Mouse (Mus musculus): ENCODE results near the gene Kynu. TPM values are rescaled to one million over a fixed set of nuclear protein-coding genes. Genes with fewer than 3 reads are reported as not detected.
A peak's percentile ranks its signal among the peaks of the same experiment; 100 is the strongest.

Gene Kynu
- 6.7 and 7.3 TPM in 2 replicates for polyA plus RNA-seq (2015; fragmentation: Nextera tagmentation; extraction: Ambion mirVana)

DNA sequence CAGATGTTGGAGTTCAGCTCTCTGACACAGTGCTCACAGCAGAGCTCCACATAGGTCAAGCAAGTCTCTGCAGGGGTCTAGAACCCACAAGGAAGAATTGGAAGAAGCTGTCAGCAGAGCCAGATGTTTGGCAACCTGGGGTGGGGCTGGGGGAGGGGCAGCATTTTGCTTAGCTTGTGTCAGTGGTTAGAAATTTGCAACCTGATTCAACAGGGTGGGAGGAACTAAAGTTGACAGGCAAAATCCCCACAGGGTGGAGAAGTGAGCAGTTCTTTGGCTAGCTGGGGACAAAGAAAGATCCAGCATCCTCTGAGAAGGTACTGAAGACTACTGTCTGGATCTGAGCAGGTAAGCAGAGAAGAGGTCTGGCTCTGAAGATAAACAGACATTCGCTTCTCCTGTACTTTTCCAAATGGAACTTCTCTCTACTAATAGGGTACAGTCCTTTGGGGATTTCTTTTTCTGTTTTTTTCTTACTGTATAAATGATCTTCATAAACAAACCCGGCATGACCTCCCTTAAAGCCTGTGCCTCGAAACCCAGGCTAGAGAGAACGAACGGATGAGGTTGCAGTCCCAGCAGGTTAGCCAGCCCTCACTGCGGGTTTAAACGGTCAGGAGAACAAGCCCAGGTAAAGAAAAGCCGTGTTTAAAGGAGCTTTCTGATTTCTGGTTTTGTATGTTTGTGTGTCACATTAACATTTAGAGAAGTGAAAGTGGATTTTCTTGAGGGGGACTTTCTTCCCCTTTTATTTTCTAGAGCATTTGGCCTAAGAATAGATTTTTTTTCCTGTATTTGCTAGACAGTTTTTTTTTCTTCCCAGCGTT lies at the start of gene Kynu:
Gene Kynu (plus strand): TSS at position 268 of the 827 bp plus-strand sequence.
- ATAC-seq (ENCODE audit: insufficient read depth), result peak; percentile 60
- H3K36me3 ChIP-seq (replicated peaks), result no peaks in the 10 kb centered on the region
- no peak within 1 kb of the TSS for H3K9ac ChIP-seq
- no peaks in the 10 kb centered on the region for H3K27me3 ChIP-seq
- H3K4me1 ChIP-seq (replicated peaks), result no peaks in the 10 kb centered on the region
- H3K4me3 ChIP-seq (replicated peaks), result peak within 1 kb of the TSS; percentile 36
- H3K27ac ChIP-seq (replicated peaks), result peak within 1 kb of the TSS; percentile 59
- H3K4me2 ChIP-seq, result peak within 1 kb of the TSS; percentile 41
- H3K9me3 ChIP-seq (replicated peaks), result no peaks in the 10 kb centered on the region
- WGBS (ENCODE audit: insufficient replicate concordance), result 29% methylated on average over 9 of the region's 9 CpGs

DNA sequence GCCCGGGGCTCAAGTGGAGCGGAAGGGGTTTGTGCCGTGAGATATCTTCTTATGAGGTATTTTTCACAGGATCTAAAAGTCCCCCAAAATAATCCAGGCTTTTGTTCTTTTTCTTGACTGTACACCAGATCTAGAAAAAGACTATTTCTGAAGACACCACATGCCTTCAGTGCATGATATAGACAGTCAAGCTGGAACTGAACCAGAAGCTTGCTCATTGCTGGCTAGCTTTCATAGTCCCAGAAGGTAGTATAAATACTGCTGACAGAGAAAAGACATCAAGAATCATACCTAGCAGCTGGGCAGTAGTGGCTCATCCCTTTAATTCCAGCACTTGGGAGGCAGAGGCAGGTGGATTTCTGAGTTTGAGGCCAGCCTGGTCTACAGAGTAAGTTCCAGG lies 48.9 kb upstream of the Kynu start:
- no peaks in the 10 kb centered on the region for H3K27me3 ChIP-seq
- no peak overlapping the region for H3K4me2 ChIP-seq
- ATAC-seq (ENCODE audit: insufficient read depth), result no peak
- H3K27ac ChIP-seq (replicated peaks), result no peak overlapping the region
- 91% methylated on average over 3 of the region's 3 CpGs for WGBS (ENCODE audit: insufficient replicate concordance)
- H3K4me1 ChIP-seq (replicated peaks), result no peaks in the 10 kb centered on the region
- no peaks in the 10 kb centered on the region for H3K9me3 ChIP-seq (replicated peaks)
- H3K9ac ChIP-seq, result no peak overlapping the region
- H3K36me3 ChIP-seq (replicated peaks), result no peaks in the 10 kb centered on the region
- no peak overlapping the region for H3K4me3 ChIP-seq (replicated peaks)

DNA sequence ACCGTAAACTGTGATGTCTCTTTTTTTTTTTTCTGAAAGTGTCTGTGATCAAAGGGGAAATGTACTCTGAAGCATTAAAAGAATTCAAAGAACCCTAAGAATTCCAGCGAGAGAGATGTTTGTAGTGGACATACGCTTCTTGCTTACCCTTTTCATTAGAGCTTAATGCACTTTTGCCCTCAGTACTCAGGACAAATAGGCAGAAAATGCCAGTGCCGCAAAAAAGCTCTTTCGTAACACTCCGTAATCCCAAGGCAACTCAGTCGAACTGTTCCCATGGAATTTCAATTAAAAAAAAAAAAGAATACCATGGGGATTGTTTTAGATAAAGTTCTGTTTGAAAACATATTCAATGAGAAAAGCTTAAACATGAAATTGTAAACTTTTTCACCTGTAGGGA lies 41.3 kb upstream of the Kynu start:
- H3K9ac ChIP-seq, result no peak overlapping the region
- H3K4me1 ChIP-seq (replicated peaks), result no peaks in the 10 kb centered on the region
- H3K27ac ChIP-seq (replicated peaks), result no peak overlapping the region
- no peak overlapping the region for H3K4me3 ChIP-seq (replicated peaks)
- H3K27me3 ChIP-seq, result no peaks in the 10 kb centered on the region
- WGBS (ENCODE audit: insufficient replicate concordance), result 59% methylated on average over 7 of the region's 7 CpGs
- no peaks in the 10 kb centered on the region for H3K9me3 ChIP-seq (replicated peaks)
- H3K4me2 ChIP-seq, result no peak overlapping the region
- no peaks in the 10 kb centered on the region for H3K36me3 ChIP-seq (replicated peaks)
- ATAC-seq (ENCODE audit: insufficient read depth), result no peak

DNA sequence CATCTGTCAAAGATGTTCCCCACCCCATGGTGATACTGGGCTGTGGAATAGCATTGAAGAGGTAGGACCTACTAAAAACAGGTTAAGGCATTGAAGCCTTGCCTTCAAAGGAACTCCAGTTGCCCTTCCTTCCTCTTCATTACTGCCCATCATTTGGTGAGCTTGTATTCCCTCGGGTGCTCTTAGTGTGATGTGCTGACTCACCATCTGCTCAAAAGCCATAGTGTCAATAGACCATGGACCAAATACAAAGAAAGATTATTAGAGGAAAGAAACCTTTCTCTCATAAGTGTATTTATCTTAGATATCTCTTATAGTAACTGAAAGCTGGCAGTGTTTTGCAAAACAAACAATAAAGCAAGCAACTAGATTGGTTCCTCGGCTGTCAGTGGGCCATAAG lies 20.7 kb upstream of the Kynu start:
- WGBS (ENCODE audit: insufficient replicate concordance), result 47% methylated on average over 2 of the region's 2 CpGs
- no peak for ATAC-seq (ENCODE audit: insufficient read depth)
- H3K9me3 ChIP-seq (replicated peaks), result no peaks in the 10 kb centered on the region
- no peaks in the 10 kb centered on the region for H3K27me3 ChIP-seq
- no peak overlapping the region for H3K27ac ChIP-seq (replicated peaks)
- H3K4me3 ChIP-seq (replicated peaks), result no peak overlapping the region
- no peaks in the 10 kb centered on the region for H3K36me3 ChIP-seq (replicated peaks)
- no peak overlapping the region for H3K9ac ChIP-seq
- no peaks in the 10 kb centered on the region for H3K4me1 ChIP-seq (replicated peaks)
- no peak overlapping the region for H3K4me2 ChIP-seq

DNA sequence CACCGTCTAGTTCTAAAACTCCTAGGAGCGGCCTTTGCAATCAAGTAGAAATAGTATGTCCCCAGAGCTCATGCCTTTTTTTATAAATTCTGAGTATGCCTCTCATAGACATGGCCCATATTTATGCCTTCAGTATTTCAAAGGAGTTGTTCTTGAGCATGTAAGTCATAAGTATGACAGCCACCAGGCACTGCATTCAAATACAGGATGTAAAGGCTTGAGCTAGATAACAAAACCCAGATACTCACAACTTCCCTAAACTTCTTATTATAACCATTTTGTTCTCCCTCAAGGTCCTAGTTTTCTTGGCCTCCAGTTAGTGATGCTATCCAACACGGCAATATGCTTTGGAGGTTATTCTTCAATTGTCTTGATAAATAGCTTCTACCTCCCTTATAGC lies 12.5 kb upstream of the Kynu start:
- Histone ChIP-seq H3K27ac (replicated peaks) (no peak overlapping the region), H3K4me2 (no peak overlapping the region), H3K4me3 (replicated peaks) (no peak overlapping the region), H3K36me3 (replicated peaks) (no peaks in the 10 kb centered on the region), H3K27me3 (no peaks in the 10 kb centered on the region), H3K9ac (no peak overlapping the region), H3K9me3 (replicated peaks) (no peaks in the 10 kb centered on the region), H3K4me1 (replicated peaks) (no peaks in the 10 kb centered on the region)
- ATAC-seq (ENCODE audit: insufficient read depth), result no peak
- WGBS (ENCODE audit: insufficient replicate concordance), result 56% methylated on average over 3 of the region's 3 CpGs

DNA sequence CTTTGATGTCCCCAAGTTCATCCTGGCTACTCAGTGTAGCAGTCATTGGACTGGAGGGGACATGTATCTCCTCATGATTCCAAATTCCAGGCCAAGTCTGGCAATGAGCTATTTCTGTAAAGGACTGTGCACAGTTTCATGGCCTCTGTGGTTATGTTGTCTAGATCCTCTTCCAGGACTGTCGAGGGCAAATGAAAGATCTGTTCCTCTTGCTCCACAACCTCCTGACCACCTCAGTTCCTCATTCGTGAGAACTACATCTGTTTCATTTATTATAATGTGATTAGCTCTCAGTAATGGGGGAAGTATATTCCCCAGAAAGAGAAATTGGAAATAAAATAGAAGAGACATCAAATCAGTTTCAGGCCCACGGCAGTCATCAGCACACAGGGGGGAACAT lies 9.5 kb upstream of the Kynu start:
- no peak for ATAC-seq (ENCODE audit: insufficient read depth)
- no peak overlapping the region for H3K4me2 ChIP-seq
- no peak overlapping the region for H3K9ac ChIP-seq
- no peaks in the 10 kb centered on the region for H3K36me3 ChIP-seq (replicated peaks)
- H3K27me3 ChIP-seq, result no peaks in the 10 kb centered on the region
- no peak overlapping the region for H3K27ac ChIP-seq (replicated peaks)
- WGBS (ENCODE audit: insufficient replicate concordance), result 29% methylated on average over 3 of the region's 3 CpGs
- H3K4me1 ChIP-seq (replicated peaks), result no peaks in the 10 kb centered on the region
- no peak overlapping the region for H3K4me3 ChIP-seq (replicated peaks)
- H3K9me3 ChIP-seq (replicated peaks), result no peaks in the 10 kb centered on the region

DNA sequence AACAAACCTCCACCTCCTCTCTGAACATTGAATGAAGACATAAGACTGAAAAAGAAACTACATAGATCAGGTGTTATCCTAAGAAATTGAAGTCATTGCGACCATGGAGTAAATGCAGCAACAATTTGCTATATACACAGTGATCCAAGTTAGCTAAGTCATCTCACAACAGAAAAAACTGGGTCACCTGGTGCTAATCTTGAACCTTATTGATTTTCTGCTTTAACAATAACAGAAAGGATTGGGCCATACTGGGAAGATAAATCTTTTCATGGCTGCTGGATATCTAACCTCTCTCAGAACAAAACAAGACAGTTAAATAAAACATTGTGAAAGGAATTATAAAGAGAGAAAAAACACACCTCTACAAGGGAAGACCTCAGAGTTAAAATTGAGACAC lies 8.7 kb upstream of the Kynu start:
- H3K4me3 ChIP-seq (replicated peaks), result no peak overlapping the region
- 56% methylated on average over 1 of the region's 1 CpGs for WGBS (ENCODE audit: insufficient replicate concordance)
- no peak for ATAC-seq (ENCODE audit: insufficient read depth)
- H3K27me3 ChIP-seq, result no peaks in the 10 kb centered on the region
- H3K4me2 ChIP-seq, result no peak overlapping the region
- no peak overlapping the region for H3K9ac ChIP-seq
- H3K4me1 ChIP-seq (replicated peaks), result no peaks in the 10 kb centered on the region
- no peak overlapping the region for H3K27ac ChIP-seq (replicated peaks)
- no peaks in the 10 kb centered on the region for H3K9me3 ChIP-seq (replicated peaks)
- H3K36me3 ChIP-seq (replicated peaks), result no peaks in the 10 kb centered on the region

DNA sequence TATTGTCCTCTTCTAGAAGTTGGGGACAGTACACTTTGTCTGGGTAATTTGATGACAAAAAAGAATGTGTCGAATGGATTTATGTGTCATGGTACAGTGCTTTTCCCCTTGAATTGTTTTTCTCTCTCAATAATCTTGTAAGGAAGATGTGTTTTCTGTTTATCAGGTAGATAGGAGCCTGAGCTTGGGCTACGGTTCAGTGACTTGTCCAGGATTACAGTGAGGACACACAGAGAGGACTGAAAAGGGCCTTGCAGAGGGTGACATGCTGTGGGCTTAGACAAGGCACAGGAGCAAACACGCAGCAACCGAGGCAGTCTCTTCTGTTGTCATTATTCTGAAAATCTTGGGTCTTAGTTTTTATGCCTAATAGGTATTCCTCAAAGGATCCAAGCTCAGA lies 913 bp upstream of the Kynu start:
- Histone ChIP-seq H3K9ac (no peak overlapping the region), H3K27me3 (no peaks in the 10 kb centered on the region), H3K4me3 (replicated peaks) (no peak overlapping the region), H3K27ac (replicated peaks) (no peak overlapping the region), H3K4me1 (replicated peaks) (no peaks in the 10 kb centered on the region), H3K4me2 (no peak overlapping the region), H3K36me3 (replicated peaks) (no peaks in the 10 kb centered on the region), H3K9me3 (replicated peaks) (no peaks in the 10 kb centered on the region)
- ATAC-seq (ENCODE audit: insufficient read depth), result no peak
- WGBS (ENCODE audit: insufficient replicate concordance), result 62% methylated on average over 4 of the region's 4 CpGs

DNA sequence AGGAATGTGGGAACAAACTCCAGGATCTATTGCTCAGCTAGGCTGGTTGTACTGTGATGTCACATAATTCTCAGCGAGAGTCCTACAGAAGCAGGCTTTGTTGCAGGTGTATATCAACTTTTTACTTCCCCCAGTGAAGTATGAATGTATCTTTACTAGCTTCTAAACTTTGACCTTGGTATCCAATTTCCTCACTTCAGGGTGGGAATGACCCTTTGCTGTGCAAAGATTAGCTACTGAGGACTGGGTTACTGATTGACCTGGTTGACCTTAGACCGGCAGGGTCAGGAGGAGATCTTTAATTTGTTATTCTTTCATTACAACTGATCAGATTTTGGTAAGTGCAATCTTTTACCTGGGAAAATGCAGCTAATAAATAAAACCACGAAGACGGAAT lies 758 bp downstream of the Kynu start:
- no peaks in the 10 kb centered on the region for H3K4me1 ChIP-seq (replicated peaks)
- peak; percentile 62 for ATAC-seq (ENCODE audit: insufficient read depth)
- WGBS (ENCODE audit: insufficient replicate concordance), result 63% methylated on average over 4 of the region's 4 CpGs
- no peak overlapping the region for H3K27ac ChIP-seq (replicated peaks)
- no peak overlapping the region for H3K9ac ChIP-seq
- H3K27me3 ChIP-seq, result no peaks in the 10 kb centered on the region
- peak overlapping the region; percentile 36 for H3K4me3 ChIP-seq (replicated peaks)
- H3K9me3 ChIP-seq (replicated peaks), result no peaks in the 10 kb centered on the region
- H3K4me2 ChIP-seq, result peak overlapping the region; percentile 41
- H3K36me3 ChIP-seq (replicated peaks), result no peaks in the 10 kb centered on the region

DNA sequence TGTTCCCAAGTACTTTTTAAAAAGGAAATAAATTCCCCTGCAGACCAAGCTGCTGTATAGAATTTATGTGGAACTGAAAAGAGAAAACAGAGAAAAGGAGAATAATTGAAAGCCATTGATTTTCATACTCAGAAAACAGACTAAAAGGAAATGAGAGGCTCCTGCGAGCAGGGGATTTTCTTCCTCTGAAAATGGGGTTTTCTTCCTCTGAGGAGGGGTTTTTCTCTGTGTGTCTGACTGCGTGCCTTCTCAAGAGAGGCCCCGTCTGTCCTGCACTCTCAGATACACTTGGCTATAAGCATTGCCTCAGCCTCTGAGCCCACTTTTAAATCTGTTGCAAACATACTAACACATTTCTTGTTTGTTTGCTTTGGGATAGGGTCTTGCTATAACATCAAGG lies 1.9 kb downstream of the Kynu start:
- Histone ChIP-seq H3K9me3 (replicated peaks) (no peaks in the 10 kb centered on the region), H3K36me3 (replicated peaks) (no peaks in the 10 kb centered on the region), H3K4me3 (replicated peaks) (0 out of 2 replicates have a peak overlapping the region, but pooled peaks have one; percentile 7), H3K4me2 (peak overlapping the region; percentile 41; the same call in 1 of the 2 replicates), H3K27me3 (no peaks in the 10 kb centered on the region), H3K27ac (replicated peaks) (no peak overlapping the region), H3K9ac (no peak overlapping the region), H3K4me1 (replicated peaks) (no peaks in the 10 kb centered on the region)
- no peak for ATAC-seq (ENCODE audit: insufficient read depth)
- WGBS (ENCODE audit: insufficient replicate concordance), result 66% methylated on average over 3 of the region's 3 CpGs

DNA sequence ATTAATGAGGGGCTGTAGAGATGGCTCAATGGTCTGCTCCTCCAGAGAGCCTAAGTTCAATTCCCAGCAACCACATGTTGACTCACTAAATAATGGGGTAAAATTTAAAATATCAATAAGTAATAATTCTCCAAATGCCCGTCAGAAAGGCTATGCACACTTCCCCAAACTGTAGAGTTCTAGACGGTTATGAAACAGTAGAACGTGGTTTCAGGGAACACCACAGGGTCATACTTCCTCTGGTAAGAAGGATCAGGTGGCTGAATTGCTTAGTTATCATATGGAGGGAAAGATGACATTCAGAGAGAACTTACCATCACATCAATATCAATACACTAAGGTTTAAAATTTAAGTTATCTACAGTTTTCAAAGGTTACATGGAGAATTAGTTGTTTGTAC lies 6.1 kb downstream of the Kynu start:
- Histone ChIP-seq H3K4me2 (no peak overlapping the region), H3K27me3 (no peaks in the 10 kb centered on the region), H3K4me3 (replicated peaks) (no peak overlapping the region), H3K36me3 (replicated peaks) (no peaks in the 10 kb centered on the region), H3K4me1 (replicated peaks) (no peaks in the 10 kb centered on the region), H3K27ac (replicated peaks) (no peak overlapping the region), H3K9ac (no peak overlapping the region), H3K9me3 (replicated peaks) (no peaks in the 10 kb centered on the region)
- 27% methylated on average over 3 of the region's 3 CpGs for WGBS (ENCODE audit: insufficient replicate concordance)
- ATAC-seq (ENCODE audit: insufficient read depth), result no peak

DNA sequence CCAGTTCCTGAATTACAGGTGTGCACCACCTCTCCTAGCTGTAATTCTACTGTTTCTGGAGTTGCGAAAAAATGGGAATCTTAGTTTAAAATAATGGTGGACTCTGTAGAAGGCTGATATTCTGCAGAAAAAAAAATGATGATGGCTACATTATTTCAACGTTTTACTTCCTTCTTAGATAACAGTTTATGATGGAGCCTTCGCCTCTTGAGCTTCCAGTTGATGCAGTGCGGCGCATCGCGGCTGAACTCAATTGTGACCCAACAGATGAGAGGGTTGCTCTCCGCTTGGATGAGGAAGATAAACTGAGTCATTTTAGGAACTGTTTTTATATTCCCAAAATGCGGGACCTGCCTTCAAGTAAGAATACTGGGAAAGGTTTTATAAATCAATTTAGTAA lies 7.7 kb downstream of the Kynu start:
- no peak for ATAC-seq (ENCODE audit: insufficient read depth)
- WGBS (ENCODE audit: insufficient replicate concordance), result 79% methylated on average over 9 of the region's 9 CpGs

More for the DNA sequence above, 7.7 kb downstream of the Kynu start:
- Histone ChIP-seq H3K27ac (replicated peaks) (no peak overlapping the region), H3K4me3 (replicated peaks) (no peak overlapping the region), H3K36me3 (replicated peaks) (no peaks in the 10 kb centered on the region), H3K9me3 (replicated peaks) (no peaks in the 10 kb centered on the region), H3K27me3 (no peaks in the 10 kb centered on the region), H3K4me1 (replicated peaks) (no peaks in the 10 kb centered on the region), H3K9ac (no peak overlapping the region), H3K4me2 (no peak overlapping the region)
